In genomic region chr12:31949759-31950658, GRCm38 (mm10) we compare ENCODE assay signal across 8 mouse cellular contexts. TPM values are rescaled to one million over a fixed set of nuclear protein-coding genes. Genes with fewer than 3 reads are reported as not detected.
DNase-seq lines count a peak whose midpoint lies in the region; ATAC-seq lines count a peak whose summit lies in the region.

TSS of gene Hbp1 (minus strand) at chr12:31950535.

- peak within 1 kb of the TSS; percentile 89 for H3K9ac ChIP-seq in hindbrain, embryonic 16.5 days (ENCODE audit: low read depth, low read length)

- H3K4me1 ChIP-seq in hindbrain, embryonic 16.5 days (ENCODE audit: control insufficient read depth, insufficient read depth, low read depth, low read length): peaks cover 6% of the 10 kb centered on the region; the same call in 1 of the 2 replicates

- H3K9me3 ChIP-seq in hindbrain, embryonic 16.5 days (ENCODE audit: control insufficient read depth, low read length): no peaks in the 10 kb centered on the region

- H3K27me3 ChIP-seq in hindbrain, embryonic 16.5 days (replicated peaks; ENCODE audit: control insufficient read depth, insufficient read depth, low read length): no peaks in the 10 kb centered on the region

- H3K4me2 ChIP-seq in hindbrain, embryonic 16.5 days (ENCODE audit: low read length): peak within 1 kb of the TSS; percentile 68

- no peaks in the 10 kb centered on the region for H3K36me3 ChIP-seq in hindbrain, embryonic 16.5 days (ENCODE audit: control insufficient read depth, insufficient read depth, low read length)
- no peaks in the 10 kb centered on the region for H3K36me3 ChIP-seq in macrophage (ENCODE audit: inconsistent target)

- peaks cover 41% of the 10 kb centered on the region for H3K79me2 ChIP-seq in macrophage (ENCODE audit: inconsistent target)

- WGBS in hindbrain, embryonic 16.5 days: under 1% methylated on average over 46 of the region's 71 CpGs
- under 1% methylated on average over 35 of the region's 71 CpGs for whole genome bisulfite sequencing in macrophage (ENCODE audit: missing documents)

- H3K27ac ChIP-seq in hindbrain, embryonic 16.5 days (ENCODE audit: low read depth, low read length): peak within 1 kb of the TSS; percentile 98
- H3K27ac ChIP-seq in macrophage: peak within 1 kb of the TSS; percentile 66

- ATAC-seq in hindbrain, embryonic 16.5 days: peak; percentile 98

- peak within 1 kb of the TSS; percentile 88 for H3K4me3 ChIP-seq in hindbrain, embryonic 16.5 days (ENCODE audit: low read length)
- peak within 1 kb of the TSS; percentile 22; the same call in 1 of the 2 replicates for H3K4me3 ChIP-seq in macrophage (ENCODE audit: inconsistent target)

- peak; percentile 95 for DNase-seq in WW6 (ENCODE audit: low read depth, low spot score)
- DNase-seq in cerebellum, postnatal 4 days (ENCODE audit: low spot score in 2 of 2): peak; percentile 93 to 98
- DNase-seq in gastrocnemius, adult 18-20 months (ENCODE audit: low spot score): peak; percentile 100
- peak; percentile 98 to 99 for DNase-seq in left cerebral cortex, adult 18-20 months (ENCODE audit: low spot score in 2 of 2)
- peak; percentile 100 for DNase-seq in right cerebral cortex, adult 18-20 months
- DNase-seq in urinary bladder, postnatal 10 days (ENCODE audit: low spot score): peak; percentile 97

RNA-seq across cellular contexts. Expression of gene Hbp1, which starts in this region (rescaled TPM):
- 10 to 100 TPM; 61.8 to 77.7 TPM for total RNA-seq in gastrocnemius, adult 18-20 months (2021)
- 39.1 and 44.7 TPM in 2 replicates for polyA plus RNA-seq in hindbrain, embryonic 16.5 days (2015; fragmentation: Nextera tagmentation; extraction: Ambion mirVana)
- total RNA-seq in left cerebral cortex, adult 18-20 months (2021): 10 to 100 TPM; 20.9 to 21.2 TPM
- total RNA-seq in macrophage (2018; cell fraction: chromatin; rRNA removed): 100 to 1,000 TPM in 6 of 26 experiments, 10 to 100 TPM in 20; 39.6 to 138 (median 87.4) TPM
- total RNA-seq in macrophage (2018; cell fraction: cytosol; rRNA removed): 10 to 100 TPM; 33.1 to 83.0 (median 49.9) TPM
- total RNA-seq in macrophage (2018; cell fraction: nucleus; rRNA removed): 100 to 1,000 TPM in 2 of 26 experiments, 10 to 100 TPM in 24; 35.0 to 114 (median 66.5) TPM
- polyA plus RNA-seq in macrophage (2018): 37.4 to 85.3 TPM (median 72.2 TPM) in 3 replicates

Comparison
In these comparisons a context has a peak if more than half of its experiments do, and no peak if none do; other contexts are left out.
1. Peak in every context shown above with its lines: DNase-seq, ATAC-seq, H3K4me3 ChIP-seq and H3K27ac ChIP-seq.